Mouse (Mus musculus): ENCODE data around the gene Smarca5. TPM values are rescaled to one million over a fixed set of nuclear protein-coding genes. Genes with fewer than 3 reads are reported as not detected.
A peak's percentile ranks its signal among the peaks of the same experiment; 100 is the strongest.

Gene Smarca5
- total and polyA plus RNA-seq, 3 experiments: 54.4 to 109 (median 96.6) TPM

- dilution Hi-C loops (cut with MboI; ENCODE audit: extremely low pct_ligation_motif_present, extremely low pct_unique_long_range_greater_than_20kb, low sequenced_read_pairs): no loop called here
- in situ Hi-C loops (cut with MboI; ENCODE audit: low pct_ligation_motif_present, low pct_unique_long_range_greater_than_20kb, low sequenced_read_pairs): no loop called here
Measured at GRCm38 (mm10) chr8:80768451-80768850, 29.2 kb upstream of the Smarca5 start.

GRCm38 (mm10) chr8:80753017-80753715, 13.9 kb upstream of the Smarca5 start:
- H3K9ac ChIP-seq (ENCODE audit: insufficient read depth, low read depth): no peak overlapping the region
- H3K79me2 ChIP-seq (replicated peaks; ENCODE audit: control insufficient read depth, extremely low read depth, insufficient read depth, poor library complexity, severe bottlenecking): no peaks in the 10 kb centered on the region
- dilution Hi-C loops (cut with MboI; ENCODE audit: extremely low pct_ligation_motif_present, extremely low pct_unique_long_range_greater_than_20kb, low sequenced_read_pairs) (no loop called here), in situ Hi-C loops (cut with MboI; ENCODE audit: low pct_ligation_motif_present, low pct_unique_long_range_greater_than_20kb, low sequenced_read_pairs) (no loop called here)
- H3K27ac ChIP-seq (ENCODE audit: insufficient read depth, low read depth): no peak overlapping the region
- TF ChIP-seq RAD21 (IDR thresholded peaks at IDR 0.05; ENCODE audit: low read depth, low read length) (peak; percentile 73), ELF1 (IDR thresholded peaks at IDR 0.05; ENCODE audit: low read depth, low read length) (no peak), ZC3H11A (IDR thresholded peaks at IDR 0.05; ENCODE audit: low read depth, low read length) (peak; percentile 46; the same call in 1 of the 2 replicates), SMC3 (IDR thresholded peaks at IDR 0.05; ENCODE audit: low read depth, low read length) (peak; percentile 85), IRF4 (IDR thresholded peaks at IDR 0.05; ENCODE audit: low read depth, low read length) (no peak), MEF2A (IDR thresholded peaks at IDR 0.05; ENCODE audit: borderline replicate concordance, low read depth, low read length) (0 out of 2 replicates have a peak, but pooled peaks have one; percentile 11), CTCF (conservative IDR thresholded peaks at IDR 0.05 in 1 of 2, IDR thresholded peaks at IDR 0.05 in 1 of 2; ENCODE audit: low read depth in 2 of 2, low read length in 2 of 2) (peak; percentile 58 to 83)
- DNase-seq (ENCODE audit: extremely low read depth): peak; percentile 77
- H3K4me1 ChIP-seq (ENCODE audit: control insufficient read depth in 1 of 2, insufficient read depth in 2 of 2): peaks cover 0 to 5% of the 10 kb centered on the region in 2 experiments; a peak in 1 of 4 replicates
- no peak overlapping the region for H3K4me2 ChIP-seq (ENCODE audit: insufficient read depth, low read depth, poor library complexity, severe bottlenecking)
- H3K4me3 ChIP-seq (replicated peaks in 1 of 3; ENCODE audit: low read depth in 2 of 3, low read length in 2 of 3, poor library complexity in 1 of 3): no peak overlapping the region
- no peaks in the 10 kb centered on the region for H3K36me3 ChIP-seq (replicated peaks in 1 of 2; ENCODE audit: control insufficient read depth in 1 of 2, insufficient read depth in 1 of 2, low read length in 1 of 2)
- H3K9me3 ChIP-seq (replicated peaks; ENCODE audit: low read length): no peaks in the 10 kb centered on the region
- H3K27me3 ChIP-seq (replicated peaks): no peaks in the 10 kb centered on the region

More at GRCm38 (mm10) chr8:80768451-80768850, 29.2 kb upstream of the Smarca5 start:
- Histone ChIP-seq H3K9ac (ENCODE audit: insufficient read depth, low read depth) (no peak overlapping the region), H3K27me3 (replicated peaks) (no peaks in the 10 kb centered on the region), H3K36me3 (replicated peaks in 1 of 2; ENCODE audit: control insufficient read depth in 1 of 2, insufficient read depth in 1 of 2, low read length in 1 of 2) (no peaks in the 10 kb centered on the region), H3K27ac (ENCODE audit: insufficient read depth, low read depth) (no peak overlapping the region), H3K79me2 (replicated peaks; ENCODE audit: control insufficient read depth, extremely low read depth, insufficient read depth, poor library complexity, severe bottlenecking) (no peaks in the 10 kb centered on the region), H3K4me2 (ENCODE audit: insufficient read depth, low read depth, poor library complexity, severe bottlenecking) (no peak overlapping the region), H3K4me3 (replicated peaks in 1 of 3; ENCODE audit: low read depth in 2 of 3, low read length in 2 of 3, poor library complexity in 1 of 3) (no peak overlapping the region), H3K4me1 (ENCODE audit: control insufficient read depth in 1 of 2, insufficient read depth in 2 of 2) (no peaks in the 10 kb centered on the region; a peak in 1 of 4 replicates), H3K9me3 (replicated peaks; ENCODE audit: low read length) (no peaks in the 10 kb centered on the region)
- DNase-seq (ENCODE audit: extremely low read depth): no peak
- no peak for TF ChIP-seq NELFE (IDR thresholded peaks at IDR 0.05; ENCODE audit: low read depth, low read length)
- no peak for TF ChIP-seq TCF12 (IDR thresholded peaks at IDR 0.05; ENCODE audit: low read depth, low read length)
- no peak for TF ChIP-seq POLR2AphosphoS2 (IDR thresholded peaks at IDR 0.05; ENCODE audit: low read depth, low read length)
- no peak for TF ChIP-seq MAZ (IDR thresholded peaks at IDR 0.05; ENCODE audit: low read depth, low read length)
- no peak for TF ChIP-seq ETS1 (conservative IDR thresholded peaks at IDR 0.05; ENCODE audit: low read depth, low read length)
- TF ChIP-seq CHD2 (IDR thresholded peaks at IDR 0.05; ENCODE audit: low read length): no peak
- TF ChIP-seq ZC3H11A (IDR thresholded peaks at IDR 0.05; ENCODE audit: low read depth, low read length): no peak
- TF ChIP-seq MAX (IDR thresholded peaks at IDR 0.05; ENCODE audit: low read length): no peak
- no peak for TF ChIP-seq SMC3 (IDR thresholded peaks at IDR 0.05; ENCODE audit: low read depth, low read length)
- no peak for TF ChIP-seq ZMIZ1 (IDR thresholded peaks at IDR 0.05; ENCODE audit: low read depth, low read length)
- no peak for TF ChIP-seq CTCF (conservative IDR thresholded peaks at IDR 0.05 in 1 of 2, IDR thresholded peaks at IDR 0.05 in 1 of 2; ENCODE audit: low read depth in 2 of 2, low read length in 2 of 2)
- no peak for TF ChIP-seq ELF1 (IDR thresholded peaks at IDR 0.05; ENCODE audit: low read depth, low read length)
- no peak for TF ChIP-seq USF1 (IDR thresholded peaks at IDR 0.05; ENCODE audit: low read depth, low read length)
- no peak for TF ChIP-seq NRF1 (IDR thresholded peaks at IDR 0.05; ENCODE audit: low read depth, low read length)
- no peak for TF ChIP-seq EP300 (IDR thresholded peaks at IDR 0.05; ENCODE audit: low read length)

All from CH12.LX (cell line).